Mouse (Mus musculus) spleen, adult 10 weeks (tissue): ENCODE measurements around the gene Casc1. TPM values are rescaled to one million over a fixed set of nuclear protein-coding genes. Genes with fewer than 3 reads are reported as not detected.

Experiments
- polyA plus RNA-seq: library from polyadenylated mRNA; stranded (reverse); fragments of 350-450 nt; fragmentation: Illumina TruSeq; extraction: RNeasy Lipid Tissue Mini Kit (QIAGEN cat#74804); gene quantifications from one replicate; pipeline ENCODE4 v1.2.3, GENCODE M21; 2015; ENCODE audit warnings: low replicate concordance; ENCODE audit not compliant: insufficient read depth

Gene Casc1
- 0.61 TPM for polyA plus RNA-seq

GRCm38 (mm10) chr6:145210816-145211338 is at the start of gene Casc1, which contains the start of gene Etfrf1:
Gene Casc1 (minus strand): TSS chr6:145211005.
Gene Etfrf1 (plus strand): TSS chr6:145211134.

GRCm38 (mm10) chr6:145250185-145250791 is 39.5 kb upstream of the Casc1 start, which contains the start of gene Kras:
Gene Kras (minus strand): TSS chr6:145250239.

Other genes with a start within 250 kb of the Casc1 start
- 0.91 TPM for gene Bcat1, start 134.8 kb downstream of the Casc1 start, polyA plus RNA-seq
- gene Lrmp, start 95.4 kb downstream of the Casc1 start, polyA plus RNA-seq, result 200 TPM
- gene Etfrf1, start 129 bp upstream of the Casc1 start, polyA plus RNA-seq, result 35.3 TPM
- 96.6 TPM for gene Kras, start 39.2 kb upstream of the Casc1 start, polyA plus RNA-seq